Mouse (Mus musculus) gastrocnemius, postnatal 10 days (tissue): ENCODE data around the gene Eri3. TPM values are rescaled to one million over a fixed set of nuclear protein-coding genes. Genes with fewer than 3 reads are reported as not detected.

Experiments
- DNase-seq: peaks from one replicate; pipeline ENCODE4 v3.0.0; 2021; ENCODE audit warnings: mixed read lengths
- long read RNA-seq, 2 experiments: library from polyadenylated mRNA; stranded (forward); transcript quantifications; one replicate each; pipeline ENCODE4 v2.0.0; 2021
- total RNA-seq, 2 experiments: library from RNA; stranded (reverse); gene quantifications; 2 replicates each; pipeline ENCODE4 v1.2.3; 2021

Eri3 gene
- 10 to 100 TPM; 73.6 to 80.3 TPM for total RNA-seq
- long read RNA-seq, experiment 1, transcript Eri3-201 (9 exons, 1,719 nt), result major isoform, 72 of 160 reads
- long read RNA-seq, experiment 1, partial matches to known transcripts, result 32 of 160 reads
- long read RNA-seq, experiment 1, other reads (novel, unspliced or antisense), result 56 of 160 reads
- long read RNA-seq, experiment 2, transcript Eri3-201 (9 exons, 1,719 nt), result major isoform, 77 of 160 reads
- long read RNA-seq, experiment 2, partial matches to known transcripts, result 30 of 160 reads
- long read RNA-seq, experiment 2, other reads (novel, unspliced or antisense), result 53 of 160 reads

DNA sequence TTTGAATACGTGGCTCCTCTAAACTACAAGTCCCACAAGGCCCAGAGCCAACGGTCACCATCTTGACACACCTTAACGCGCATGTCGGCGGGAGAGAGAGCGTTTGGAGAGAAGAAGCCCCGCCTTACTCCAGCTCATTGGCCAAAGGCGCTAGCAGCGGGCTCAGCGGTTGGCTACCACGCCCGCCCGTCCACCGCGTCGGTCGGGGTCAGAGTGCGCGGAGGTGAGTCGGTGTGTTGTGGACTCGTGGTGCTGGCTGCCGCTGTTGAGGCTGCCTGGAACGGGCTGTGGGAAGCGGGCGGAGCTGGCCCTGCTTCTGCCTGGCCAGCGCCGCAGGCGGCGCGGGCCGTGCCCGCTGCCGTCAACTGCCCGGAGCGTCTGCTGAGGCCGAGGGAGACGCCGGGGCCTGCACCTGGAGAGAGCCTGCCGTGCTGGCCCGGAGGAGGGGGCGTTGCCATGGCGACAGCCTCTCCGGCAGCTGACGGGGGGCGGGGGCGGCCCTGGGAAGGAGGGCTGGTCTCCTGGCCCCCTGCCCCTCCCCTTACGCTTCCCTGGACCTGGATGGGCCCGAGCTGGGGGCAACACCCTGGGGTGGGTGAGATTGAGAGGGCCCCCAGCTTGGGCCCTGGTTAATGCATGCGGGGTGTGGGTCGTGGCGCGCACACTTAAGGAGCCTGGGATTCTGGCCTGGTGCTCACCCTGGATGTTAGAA, at the start of gene Eri3:
TSS of gene Eri3 (plus strand) at position 226 of the 712 bp plus-strand sequence.
- DNase-seq, result peak; percentile 94

DNA sequence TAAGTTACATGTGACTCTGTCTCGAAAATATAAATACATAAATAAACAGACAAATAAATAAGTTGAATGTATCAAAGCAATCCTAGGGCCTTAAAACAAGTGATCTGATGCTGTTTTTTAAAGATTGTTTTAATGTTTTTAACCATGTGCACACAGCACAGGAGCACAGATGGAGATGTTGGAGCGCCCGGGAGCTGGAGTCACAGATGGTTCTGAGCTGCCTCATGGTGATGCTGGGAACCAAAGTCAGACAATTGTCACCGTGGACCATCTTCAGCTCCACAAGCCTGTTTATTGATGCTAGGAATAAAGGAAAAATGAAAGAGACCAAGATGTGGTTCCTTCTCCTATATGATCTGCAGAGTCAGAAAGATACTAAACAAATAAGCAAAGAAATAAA, 31.9 kb upstream of the Eri3 start:
- DNase-seq, result no peak

DNA sequence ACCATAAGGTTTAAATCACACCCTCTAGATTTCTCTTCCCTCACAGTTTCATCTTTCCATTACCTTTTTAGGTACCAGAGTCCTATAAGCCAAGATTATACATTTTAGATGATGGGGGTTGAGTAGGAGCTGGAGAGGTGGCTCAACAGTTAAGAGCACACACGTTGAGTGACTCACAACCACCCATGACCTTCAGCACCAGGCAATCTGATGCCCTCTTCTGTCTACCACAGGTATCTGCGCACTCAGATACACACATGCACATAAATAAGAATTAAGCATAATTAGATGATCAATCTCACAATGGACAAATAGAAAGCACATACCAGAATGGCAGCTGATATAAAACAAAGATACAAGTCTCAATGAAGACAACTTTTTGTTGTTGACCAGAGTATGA, 28.8 kb upstream of the Eri3 start:
- no peak for DNase-seq

DNA sequence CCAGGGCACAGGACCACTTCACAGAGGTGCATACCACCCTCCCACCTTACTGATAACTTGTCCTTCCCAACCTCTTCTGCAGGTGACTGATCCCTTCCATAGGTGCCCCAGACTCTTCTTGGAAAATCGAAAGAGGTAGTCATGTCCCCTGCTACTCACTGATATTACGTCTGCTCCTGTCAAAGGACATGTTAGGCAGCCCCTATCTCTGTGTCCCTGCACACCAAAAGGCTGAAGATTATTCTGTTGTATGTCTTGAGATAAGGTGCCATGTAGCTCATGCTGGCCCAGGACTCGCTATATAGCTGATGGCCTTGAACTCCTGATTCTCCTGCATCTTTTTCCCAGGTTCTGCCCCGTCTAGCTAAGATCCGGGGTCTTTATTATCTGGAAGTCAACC, 24.2 kb upstream of the Eri3 start:
- no peak for DNase-seq

DNA sequence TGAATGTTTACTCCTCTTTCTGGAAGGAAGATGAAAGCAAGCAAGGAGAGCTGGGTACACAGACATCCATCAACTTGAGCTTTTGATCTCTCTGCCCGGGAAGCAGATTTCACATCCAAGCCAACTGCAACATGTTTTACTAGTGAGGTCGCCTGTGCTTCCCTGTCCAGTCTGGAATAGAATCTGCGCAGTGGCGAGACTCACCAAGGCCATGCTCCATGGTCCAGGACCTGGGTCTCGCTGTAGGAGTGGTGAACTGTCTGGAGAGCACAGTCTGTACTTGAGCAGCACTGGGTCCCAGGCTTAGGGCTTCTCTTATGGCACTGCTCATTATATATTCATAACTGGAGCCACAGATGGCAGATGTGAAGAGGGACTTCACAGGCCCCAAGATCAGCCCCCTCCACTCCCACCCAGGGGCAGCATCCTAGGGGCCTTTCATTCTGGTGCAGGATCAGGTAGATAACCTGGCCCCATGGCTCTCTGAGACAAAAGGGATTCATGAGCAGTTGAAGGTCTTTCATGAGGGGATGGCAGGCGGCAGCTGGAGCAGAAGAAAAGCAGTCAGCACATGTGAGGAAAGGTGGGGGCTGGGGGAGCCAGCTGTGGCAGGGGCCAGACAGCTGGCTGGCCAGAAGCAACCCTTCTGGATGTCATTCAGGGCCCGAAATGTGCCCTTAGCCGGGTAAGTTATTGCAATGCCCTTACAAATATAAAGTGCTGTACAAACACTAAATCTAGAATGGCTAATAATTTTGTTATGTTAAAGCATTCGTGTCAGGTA, 22.9 kb upstream of the Eri3 start:
- no peak for DNase-seq

DNA sequence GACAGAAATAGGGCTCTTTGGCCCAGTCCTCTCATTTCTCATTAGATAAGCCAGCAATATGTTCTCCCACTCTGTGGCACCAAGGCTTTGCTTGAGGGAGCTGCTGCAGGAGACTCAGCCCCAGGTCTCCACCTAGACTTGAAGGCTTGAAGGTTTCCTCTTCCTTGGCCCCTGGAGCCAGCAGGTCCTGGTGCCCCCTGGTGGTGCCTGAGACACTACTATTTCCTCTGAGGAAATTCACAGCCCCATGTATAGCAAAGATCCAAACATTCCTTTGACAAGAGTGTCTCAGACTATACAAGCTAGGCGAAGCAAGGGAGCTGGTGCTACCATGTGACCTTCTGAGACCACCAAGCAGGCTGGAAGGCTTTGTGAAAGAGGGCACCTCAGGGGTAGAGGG, 22.2 kb upstream of the Eri3 start:
- peak; percentile 60 for DNase-seq

DNA sequence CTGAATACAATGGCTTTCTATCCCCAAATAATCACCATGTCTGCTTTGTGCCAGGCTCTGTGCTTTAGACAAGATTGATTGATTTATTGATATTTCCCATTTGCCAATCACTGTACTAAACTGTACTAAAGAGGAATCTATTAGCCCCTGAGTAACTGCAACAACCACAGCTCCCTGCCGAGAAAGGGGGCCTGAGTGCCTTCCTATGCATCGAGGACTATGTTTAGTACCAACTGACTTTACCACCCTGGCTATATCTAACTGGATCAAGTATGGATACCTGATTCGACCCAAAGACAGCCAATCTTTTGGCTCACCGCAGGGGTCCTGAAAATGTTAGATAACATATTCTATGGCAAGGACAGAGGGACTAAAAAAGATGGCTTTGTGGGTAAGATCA, 20.3 kb upstream of the Eri3 start:
- DNase-seq, result no peak

DNA sequence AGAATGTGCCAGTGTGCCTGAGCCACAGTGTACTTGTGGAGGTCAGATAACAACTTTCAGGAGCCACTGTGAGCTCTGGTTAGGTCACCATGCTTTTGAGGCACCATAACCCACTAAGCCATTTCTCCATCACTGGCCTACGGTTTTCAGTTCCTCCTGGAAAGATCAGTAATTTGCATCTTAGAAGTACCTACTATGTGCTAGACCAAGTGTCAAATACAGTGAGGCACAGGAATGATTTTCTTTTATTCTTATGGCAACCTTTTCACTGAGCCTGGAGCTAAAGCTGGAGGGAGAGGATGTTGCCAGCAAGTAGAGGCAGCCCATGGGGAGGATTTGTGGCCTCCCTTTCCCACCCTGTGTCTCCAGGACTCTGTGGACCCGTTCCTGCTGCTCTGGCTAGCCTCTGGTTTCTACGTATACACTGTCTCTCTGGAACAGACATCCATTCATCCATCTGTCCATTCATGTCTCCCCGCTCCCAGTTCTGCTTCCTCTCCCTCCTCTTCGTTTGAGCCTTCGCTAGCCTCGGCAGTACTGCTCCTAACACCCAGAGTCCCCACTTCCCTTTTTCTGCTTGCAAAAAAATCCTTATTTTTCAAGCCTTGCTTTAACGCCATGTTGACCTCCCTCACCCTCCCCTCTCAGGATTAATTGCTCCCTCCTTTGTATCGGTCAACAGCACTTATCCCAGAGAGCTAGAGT, 14.5 kb upstream of the Eri3 start:
- no peak for DNase-seq

DNA sequence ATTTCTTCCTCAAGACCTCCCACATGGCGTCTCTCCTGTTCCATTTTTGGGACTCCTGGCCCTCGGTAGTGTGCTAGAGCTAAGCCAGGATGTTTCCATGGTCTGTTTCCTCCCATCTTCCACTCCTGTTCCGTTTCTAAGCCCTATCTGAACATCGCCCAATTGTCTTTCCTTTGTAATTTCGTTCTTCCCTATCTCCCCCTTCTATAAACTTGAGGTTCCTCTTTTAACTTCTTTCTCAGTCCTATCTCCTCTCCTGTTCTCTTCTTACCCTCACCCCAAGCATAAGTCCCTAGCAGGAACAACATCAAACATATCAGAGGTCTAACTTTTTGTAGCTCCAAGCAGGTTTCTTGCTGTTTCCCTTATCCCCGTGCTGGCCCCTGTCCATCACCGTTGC, 13.2 kb upstream of the Eri3 start:
- DNase-seq, result no peak

DNA sequence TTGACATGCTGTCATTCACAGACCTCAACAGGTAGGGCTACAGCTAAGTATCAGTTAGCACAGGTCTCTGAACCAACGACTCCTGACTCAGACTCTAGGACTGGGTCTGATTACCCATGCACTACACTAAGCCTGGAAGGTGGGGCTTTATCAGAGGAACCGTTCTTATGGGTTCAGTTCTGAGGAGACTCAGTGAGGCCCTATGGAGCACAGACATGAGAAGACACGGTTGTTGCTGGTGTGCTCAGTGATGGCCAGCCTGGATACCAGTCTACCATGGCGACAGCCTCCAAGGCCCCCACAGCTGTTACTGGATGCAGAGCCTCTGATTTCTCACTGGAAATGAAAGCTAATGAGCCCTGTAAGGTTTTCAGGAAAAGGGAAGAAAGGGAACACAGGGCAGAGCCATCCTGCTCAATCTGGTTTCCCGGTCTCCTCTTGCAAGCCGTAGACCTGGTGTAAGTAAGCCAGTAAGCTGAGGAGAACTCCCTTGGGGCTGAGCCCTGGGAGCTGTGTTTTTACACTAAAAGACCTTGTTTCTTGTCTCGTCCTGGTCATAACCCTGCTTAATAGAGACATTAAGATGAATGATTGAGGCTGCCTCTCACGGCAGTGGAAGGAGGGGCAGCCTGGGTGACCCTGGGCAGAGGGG, 10.7 kb upstream of the Eri3 start:
- DNase-seq, result no peak

DNA sequence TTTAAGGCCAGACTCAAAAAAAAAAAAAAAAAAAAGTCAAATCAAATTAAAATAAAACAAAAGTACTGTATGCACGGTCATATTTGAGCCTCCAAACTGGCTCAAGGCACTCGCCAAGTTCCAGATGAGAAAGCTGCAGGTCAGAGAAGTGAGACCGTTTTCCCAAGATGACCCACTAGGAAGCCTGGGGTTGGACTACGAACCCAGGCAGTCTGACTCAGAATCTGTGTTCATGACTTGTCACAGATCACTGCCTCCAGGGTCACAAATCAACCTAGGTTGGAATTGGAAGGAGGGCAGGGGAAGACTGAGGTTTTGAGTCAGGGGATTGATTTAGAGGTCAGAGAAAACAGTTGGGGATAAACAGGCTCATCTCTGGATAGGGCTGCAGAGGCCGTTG, 9.6 kb upstream of the Eri3 start:
- no peak for DNase-seq

DNA sequence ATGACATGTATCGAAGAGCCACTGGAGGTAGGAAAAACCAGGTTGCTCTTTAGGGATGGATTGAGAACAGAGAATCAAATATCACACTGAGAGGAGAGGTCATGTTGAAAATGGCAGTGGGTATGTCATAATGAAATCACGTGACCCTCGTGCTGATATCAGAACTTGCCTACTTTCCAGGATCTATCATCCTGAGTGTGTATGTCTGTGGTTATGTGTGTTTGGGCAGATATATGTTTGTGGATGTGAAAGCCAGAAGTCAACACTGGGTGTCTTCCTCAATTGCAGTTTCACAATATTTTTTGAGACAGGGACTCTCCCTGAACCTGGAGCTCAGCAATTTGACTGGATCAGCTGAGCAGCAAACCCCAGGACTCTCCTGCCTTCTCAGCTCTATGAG, 4.7 kb upstream of the Eri3 start:
- DNase-seq, result no peak

DNA sequence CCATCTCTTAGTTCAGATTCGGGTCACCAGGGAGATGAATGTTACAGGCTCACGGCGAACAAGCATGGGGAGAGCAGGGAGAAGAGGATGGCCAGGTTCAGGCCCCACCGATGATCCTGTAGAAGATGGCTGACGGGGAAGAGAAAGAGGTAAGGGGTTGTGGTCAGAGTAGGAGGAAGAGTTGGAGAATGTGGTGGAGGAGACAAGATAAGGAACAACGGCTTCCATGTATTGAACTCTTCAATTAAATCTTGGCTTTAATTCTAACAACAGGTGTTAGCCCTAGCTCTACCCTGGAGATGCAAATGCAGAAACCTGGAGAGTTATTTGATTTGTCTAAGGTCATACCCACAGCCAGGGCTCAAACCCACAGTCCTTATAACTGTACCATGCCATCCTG, 3.5 kb upstream of the Eri3 start:
- no peak for DNase-seq

DNA sequence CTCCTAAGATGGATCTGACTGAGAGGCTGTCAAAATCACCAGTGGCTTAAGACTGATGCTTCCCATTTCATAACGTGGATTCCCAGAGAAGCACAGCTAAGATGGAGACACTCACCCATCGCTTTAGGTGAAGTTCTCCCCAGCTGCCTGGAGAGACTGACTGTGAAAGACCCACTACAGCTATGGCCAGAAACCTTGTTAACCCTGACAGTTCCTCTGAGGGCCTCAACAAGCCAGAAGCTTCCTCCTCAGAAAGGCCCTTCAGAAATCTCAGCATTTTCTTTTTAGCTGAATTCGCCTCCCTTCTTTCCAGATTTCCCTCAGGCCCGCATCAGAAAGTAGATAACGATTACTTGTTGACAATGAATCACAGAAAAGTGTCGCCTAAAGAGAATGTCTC, 589 bp upstream of the Eri3 start:
- no peak for DNase-seq

DNA sequence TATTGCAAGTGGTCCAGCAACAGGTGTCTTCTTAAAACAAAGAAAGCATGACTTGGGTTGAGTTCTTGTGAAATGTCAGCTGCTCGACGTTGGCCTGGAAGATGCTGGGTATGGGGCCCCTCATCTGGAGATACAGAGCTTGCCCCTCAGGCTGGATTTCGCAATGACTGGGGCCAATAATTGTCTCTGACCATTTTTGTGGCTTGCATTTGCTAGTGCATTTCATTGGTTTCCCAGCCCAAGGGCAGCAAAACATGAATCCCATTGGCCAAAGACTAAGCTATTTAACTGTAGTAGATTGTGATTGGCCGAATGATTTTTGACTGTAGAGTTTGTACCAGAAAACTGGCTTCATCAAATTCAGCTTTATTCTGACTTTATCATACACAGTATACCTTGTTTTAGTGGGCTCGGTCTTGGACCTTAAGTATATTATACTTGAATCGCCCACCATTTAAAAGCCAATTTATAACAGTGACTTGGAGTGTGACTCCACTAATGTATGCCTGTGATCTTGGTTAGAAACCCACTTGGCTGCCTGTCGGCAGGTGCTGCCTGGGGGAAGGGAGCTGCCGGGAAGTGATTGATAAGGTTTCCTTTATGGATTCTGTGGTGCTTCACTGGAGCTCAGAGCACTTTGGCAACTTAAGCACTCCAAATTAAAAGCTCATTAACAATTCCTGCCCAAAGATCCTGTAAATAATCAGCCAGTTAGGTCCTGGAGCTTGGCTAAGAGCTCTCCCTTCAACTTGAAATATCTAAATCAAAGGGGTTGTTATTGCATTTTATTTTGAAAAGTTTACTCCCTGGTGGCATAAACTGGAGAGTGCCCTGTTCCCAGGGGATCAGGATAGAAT, 1.2 kb downstream of the Eri3 start:
- no peak for DNase-seq

DNA sequence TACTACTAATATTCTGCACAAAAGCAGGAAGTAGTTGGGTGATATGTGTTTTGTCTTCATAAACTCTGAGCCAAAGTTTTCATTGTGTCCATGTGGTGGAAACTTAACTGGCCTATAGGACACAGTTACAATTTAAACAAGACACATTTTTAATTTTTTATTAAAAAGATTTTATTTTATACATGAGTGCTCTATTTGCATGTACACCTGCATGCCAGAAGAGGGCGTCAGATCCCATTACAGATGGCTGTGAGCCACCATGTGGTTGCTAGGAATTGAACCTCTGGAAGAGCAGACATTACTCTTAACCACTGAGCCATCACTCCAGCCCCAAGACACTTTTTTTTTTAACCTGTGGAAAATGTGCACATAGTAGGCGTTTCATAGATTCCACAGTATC, 5.3 kb downstream of the Eri3 start:
- DNase-seq, result no peak

DNA sequence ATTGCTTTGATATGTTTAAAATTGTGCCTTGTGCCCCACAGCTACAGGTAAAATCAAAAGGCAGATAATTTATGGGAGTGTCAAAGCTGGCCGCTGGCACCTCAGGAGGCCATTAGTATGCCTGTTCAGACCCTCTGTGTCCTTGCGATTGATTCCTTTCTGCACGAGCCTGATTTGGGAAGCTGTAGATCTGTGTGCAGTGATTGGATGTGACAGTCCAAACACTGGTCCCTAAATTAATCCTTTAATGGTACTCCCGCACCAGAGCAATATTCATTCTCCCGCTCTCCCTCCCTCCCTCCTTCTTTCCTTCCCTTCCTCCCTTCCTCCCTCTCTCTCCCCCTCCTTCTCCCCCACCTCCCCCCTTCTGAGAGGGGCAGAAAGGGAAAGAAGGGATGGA, 6.2 kb downstream of the Eri3 start:
- no peak for DNase-seq

DNA sequence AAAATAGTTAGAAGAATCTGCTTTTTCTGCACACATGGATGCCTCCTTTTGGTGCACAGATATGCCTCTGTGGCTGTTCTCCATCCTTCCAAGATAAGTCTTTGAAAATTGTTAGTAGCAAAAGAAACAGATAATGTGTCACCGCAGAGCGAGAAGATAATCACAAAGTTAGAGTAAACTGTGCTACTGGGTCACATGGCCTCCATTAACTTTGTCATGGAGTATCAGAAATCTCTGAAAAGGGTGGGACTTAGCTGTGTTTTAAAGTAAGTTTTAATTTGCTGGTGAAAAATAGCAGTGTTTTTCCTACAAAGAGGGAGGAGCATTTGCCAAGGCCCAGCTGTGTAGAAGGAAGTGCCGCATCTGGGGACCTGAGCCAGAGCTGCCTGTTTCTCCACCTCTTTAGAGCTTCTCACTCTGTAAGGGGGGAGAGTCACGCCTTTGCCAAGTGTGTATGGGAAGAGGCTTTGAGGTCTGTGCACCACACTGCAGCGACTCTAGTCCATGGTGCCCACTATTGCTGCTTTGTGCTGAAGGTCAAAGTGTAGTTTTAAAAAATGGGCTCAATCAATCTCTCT, 7.0 kb downstream of the Eri3 start:
- no peak for DNase-seq

DNA sequence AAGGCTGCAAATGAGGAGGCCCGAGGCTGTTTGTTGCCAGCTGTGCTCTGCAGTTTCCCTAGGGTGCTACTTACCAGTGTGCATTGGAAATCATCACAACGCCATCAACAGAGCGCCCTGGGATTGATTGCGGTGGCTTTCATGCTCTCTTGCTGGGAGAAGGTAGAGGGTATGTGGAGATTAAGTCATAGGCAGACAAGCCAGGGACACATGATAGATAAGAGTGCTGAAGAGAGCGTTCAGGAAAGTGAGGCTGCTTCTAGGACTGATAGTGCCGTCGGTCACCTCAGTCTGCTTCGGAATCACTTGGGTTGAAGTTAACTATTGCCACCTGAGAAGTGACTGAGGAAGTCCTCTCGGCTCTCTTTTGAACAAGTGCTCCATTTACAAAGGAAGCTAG, 13.8 kb downstream of the Eri3 start:
- no peak for DNase-seq

DNA sequence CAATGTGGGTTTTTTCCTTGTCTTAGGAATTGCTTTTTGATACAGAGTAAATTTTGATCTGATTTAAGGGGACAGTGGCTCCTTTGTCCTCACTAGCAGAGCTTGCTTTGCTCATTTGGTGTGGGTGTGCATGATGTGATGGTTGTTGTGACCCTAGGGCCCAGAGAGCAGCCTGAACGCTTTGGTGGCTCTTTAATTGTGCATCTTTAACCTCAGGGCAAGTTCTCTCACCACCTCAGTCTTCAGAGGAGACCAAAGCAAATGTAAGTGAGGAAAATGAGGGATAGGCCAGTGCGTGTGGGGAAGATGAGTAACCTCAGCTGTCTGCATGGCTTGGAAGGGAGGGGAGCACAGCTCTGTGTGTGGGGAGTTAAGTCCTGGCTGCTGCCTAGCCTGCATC, 18.7 kb downstream of the Eri3 start:
- no peak for DNase-seq

DNA sequence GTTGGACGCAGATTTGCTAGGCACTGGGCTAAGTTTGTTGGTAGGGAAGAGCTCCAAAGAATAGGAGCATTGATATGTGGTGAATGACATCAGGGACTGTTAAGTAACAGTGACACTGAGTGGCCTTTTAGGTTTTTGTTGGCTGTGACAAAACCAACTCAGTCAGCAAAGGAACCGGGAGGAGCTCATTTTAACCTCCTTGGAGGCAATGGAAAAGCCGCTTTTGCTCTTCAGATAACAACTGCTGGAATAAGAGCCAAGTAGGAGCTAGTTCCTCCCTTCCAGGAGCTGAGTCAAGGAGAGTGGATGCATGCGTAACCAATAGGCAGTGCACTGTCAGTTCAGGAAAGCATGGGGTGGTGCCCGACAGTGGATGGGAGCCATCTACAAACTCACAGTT, 20.8 kb downstream of the Eri3 start:
- DNase-seq, result no peak
